Mouse (Mus musculus) embryo, embryonic 9.5 days (tissue): ENCODE measurements around the gene Pigv.
A peak's percentile ranks its signal among the peaks of the same experiment; 100 is the strongest.
"Not testable (repeated sequence)": the region's sequence is repeated elsewhere in the genome, so short reads cannot be mapped to it uniquely, and the experiment has no call there.

Experiments
- DNase-seq: peaks from one replicate; pipeline ENCODE4 v3.0.0-alpha.2; 2017; ENCODE audit errors: extremely low spot score

Gene Pigv

GRCm38 (mm10) chr4:133672845-133673647, 599 bp upstream of the Pigv start:
- DNase-seq = no peak

DNA sequence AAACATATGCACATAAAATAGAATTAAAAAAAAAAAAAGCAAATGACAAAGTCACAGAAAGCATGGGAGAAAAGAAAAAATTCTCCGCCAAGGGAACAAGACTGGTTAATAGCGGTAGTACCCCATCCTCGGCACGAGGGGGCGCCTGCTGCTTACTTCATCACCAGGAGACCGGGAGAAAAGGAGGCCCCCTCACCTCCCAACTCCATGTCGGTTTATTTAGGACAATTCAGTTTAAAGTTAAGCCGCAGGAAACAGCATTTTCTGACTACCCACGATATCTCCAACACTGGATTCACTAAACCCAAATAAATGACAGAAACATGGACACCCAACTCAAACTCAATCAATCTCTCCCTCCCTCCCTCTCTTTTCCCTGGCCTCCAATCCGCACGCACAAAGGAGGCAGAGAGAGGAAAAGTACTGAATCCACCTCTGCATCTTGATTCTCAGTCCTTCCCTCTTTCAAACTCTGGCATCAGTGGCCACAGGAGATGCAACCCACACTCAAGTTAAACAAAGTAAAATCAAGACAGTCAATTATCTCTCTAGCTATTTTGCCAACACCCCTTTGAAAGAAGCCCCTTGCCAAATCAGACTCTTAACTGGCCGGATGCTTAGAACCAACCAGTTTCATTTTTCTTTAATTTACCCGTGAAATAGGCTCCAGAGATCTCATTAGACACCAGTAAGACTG, 1.1 kb downstream of the Pigv start:
- DNase-seq = peak; percentile 83

DNA sequence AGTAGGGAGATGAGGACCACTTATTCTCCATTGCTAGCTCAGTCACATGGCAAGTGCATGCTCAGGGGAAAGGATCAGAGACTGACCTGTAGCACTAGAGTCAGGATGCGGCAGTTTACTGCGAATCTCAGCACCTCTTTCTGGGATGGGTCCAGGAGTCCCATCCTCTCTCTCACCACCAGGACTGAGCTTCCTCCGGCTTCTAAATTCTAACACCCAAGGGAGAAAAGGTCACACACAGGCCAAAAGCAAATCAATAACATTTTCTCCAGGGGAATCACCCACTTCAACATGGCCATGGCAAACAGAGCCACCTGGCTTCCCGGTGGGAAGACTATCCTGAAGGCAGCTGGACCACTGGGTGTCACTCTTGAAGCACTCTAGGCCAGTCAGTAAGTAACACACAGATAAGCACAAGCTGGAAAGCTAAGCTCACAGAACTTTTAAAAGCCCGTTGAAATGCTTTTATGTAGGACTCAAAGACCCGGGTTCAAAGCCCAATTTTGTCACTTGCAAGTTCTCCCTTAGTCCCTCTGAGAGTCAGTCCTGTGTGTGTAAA, 2.7 kb downstream of the Pigv start:
- no peak for DNase-seq

GRCm38 (mm10) chr4:133668537-133668936, 3.9 kb downstream of the Pigv start:
- no peak for DNase-seq

DNA sequence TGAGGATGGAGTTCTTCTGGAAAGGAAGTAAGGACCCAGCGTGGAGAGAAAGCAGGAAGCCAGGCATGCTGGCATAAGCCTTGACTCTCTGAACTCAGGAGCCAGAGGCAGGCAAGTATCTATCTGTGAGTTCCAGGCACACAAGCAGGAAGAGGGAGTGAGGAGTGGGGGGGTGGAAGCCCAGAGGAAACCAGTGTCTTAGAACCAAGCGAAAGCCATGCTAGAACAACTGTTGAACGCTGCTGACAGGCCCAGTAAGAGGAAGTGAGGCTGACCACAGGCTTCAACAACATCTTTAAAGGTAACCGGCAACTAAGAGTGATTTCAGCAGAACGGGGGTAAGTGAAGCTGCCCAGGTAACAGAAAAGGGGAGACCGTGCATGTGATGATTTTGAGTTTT, 6.2 kb downstream of the Pigv start:
- DNase-seq = no peak

DNA sequence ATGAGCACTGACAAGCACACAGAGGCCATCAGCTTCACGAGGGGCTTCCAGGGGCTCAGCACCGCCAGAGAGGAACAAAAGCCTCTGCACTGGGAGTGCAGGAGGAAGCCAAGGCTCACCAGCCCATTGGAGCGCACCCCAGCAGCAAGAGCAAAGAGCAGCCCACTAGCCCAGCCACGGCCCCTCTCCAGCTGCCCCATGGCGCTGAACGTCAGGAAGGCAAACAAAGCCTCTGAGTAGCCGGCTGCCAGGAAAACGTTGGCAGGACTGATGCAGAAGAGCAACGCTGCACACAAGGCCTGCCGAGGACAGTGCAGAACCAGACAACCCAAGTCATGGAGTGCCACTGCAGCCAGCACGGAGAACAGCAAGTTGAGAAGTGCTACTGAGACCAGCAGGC, 7.3 kb downstream of the Pigv start:
- DNase-seq = no peak

- no peak for DNase-seq
These were observed 9.5 kb downstream of the Pigv start for GRCm38 (mm10) chr4:133662945-133663344.

DNA sequence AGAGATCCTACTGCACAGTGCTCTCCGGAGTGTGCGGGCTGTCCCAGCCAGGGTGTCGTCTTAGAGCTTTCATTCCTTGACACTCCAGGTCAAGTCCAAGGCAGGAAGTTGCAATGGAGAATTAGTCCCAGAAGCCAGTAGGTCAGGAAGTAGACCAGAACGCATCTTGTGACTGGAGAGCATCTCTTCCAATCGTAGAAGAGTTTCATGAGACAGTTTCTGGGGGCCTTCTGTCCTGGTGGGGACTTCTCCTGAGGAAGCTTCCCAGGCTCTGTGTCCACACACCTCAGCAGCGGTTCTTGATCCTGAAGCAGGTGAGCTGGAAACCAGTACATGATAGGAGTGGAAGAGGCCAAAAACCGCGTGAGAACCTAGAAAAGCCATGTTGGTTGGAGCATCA, 10.0 kb downstream of the Pigv start:
- DNase-seq = no peak

GRCm38 (mm10) chr4:133660193-133661155, 12.0 kb downstream of the Pigv start:
- peak; percentile 52 for DNase-seq

GRCm38 (mm10) chr4:133659497-133660192, 12.8 kb downstream of the Pigv start:
- DNase-seq = peak; percentile 51

DNA sequence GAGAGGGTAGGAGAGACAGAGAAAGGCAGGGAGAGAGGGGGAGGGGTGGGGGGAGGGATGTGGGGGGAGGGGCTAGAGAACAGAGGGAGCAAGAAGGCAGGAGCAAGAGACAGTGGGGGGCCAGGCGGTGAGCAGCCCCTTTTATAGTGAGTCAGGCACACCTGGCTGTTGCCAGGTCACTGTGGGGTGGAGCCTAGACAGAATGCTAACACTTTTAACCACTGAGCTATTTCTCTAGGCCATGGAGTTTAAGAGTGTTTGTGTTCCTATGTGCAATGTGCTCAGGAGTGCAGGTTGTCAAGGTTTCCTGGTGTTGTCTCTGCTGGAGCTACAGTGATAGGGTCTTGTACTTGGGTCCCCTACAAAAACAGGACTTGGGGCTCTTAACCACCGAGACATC, 13.7 kb downstream of the Pigv start:
- DNase-seq = no peak

GRCm38 (mm10) chr4:133657829-133658458, 14.5 kb downstream of the Pigv start:
- DNase-seq = no peak

- no peak for DNase-seq
These were observed 15.4 kb downstream of the Pigv start for GRCm38 (mm10) chr4:133656997-133657396.

DNA sequence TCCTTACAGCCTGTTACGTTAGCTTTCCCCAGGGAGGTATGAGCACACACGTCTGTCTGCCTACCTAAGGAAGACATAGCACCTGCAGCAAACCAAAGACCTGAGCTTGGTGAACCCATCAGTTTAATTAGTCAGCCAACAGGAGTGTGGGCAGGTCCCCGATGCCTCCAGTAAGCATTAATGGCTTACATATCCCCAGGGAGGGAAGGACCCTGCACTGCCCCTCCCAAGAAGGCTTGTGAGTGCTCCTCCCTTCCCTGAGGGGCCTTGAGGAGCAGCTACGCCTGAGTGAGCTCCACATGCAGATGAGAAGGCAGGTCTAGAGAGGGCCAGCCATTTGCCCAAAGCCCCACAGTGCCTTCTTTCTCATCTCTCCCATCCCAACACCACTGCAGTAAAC, 16.2 kb downstream of the Pigv start:
- no peak for DNase-seq

DNA sequence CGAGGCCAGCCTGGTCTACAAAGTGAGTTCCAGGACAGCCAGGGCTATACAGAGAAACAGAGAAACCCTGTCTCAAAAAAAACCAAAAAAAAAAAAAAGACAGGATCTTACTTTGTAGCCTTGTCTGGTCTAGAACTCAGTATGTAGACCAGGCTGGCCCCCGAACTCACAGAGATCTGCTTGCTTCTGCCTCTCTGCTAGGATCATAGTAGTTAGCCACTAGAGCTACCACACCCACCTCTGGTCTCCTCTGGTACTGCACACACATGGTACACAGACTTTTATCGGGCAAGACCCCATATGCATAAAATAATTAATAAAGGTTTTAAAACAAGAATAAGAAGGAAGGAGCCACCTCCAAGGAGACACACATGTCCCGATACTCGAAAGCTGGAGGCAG, 18.4 kb downstream of the Pigv start:
- DNase-seq = not testable (repeated sequence)

GRCm38 (mm10) chr4:133652746-133653145, 19.7 kb downstream of the Pigv start:
- DNase-seq = no peak

GRCm38 (mm10) chr4:133651986-133652385, 20.5 kb downstream of the Pigv start:
- no peak for DNase-seq

- no peak for DNase-seq
These were observed 21.0 kb downstream of the Pigv start for GRCm38 (mm10) chr4:133651445-133651844.

- peak; percentile 75 for DNase-seq
These were observed 22.3 kb downstream of the Pigv start, which contains the start of gene Zdhhc18 for GRCm38 (mm10) chr4:133649989-133650699. Gene Zdhhc18 (minus strand): TSS chr4:133650154.

DNA sequence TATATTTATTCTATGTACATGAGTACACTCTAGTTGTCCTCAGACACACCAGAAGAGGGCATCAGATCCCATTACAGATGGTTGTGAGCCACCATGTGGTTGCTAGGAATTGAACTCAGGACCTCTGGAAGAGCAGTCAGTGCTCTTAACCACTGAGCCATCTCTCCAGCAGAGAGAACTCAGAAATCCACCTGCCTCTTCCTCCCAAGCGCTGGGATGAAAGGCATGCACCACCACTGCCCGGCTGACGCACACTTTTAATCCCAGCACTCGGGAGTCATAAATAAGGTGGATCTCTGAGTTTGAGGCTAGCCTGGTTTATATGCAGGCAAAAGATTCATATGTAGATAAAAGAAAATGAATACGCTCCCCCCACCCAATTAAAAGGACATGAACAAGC, 23.0 kb downstream of the Pigv start:
- DNase-seq = not testable (repeated sequence)
